Mouse (Mus musculus) neural tube, embryonic 13.5 days (tissue): ENCODE data around the gene Mapkap1. TPM values are rescaled to one million over a fixed set of nuclear protein-coding genes. Genes with fewer than 3 reads are reported as not detected.

Experiments
- ATAC-seq: fragments of 200-750 bp; cut with Nextera tagmentation; 2 replicates; pipeline ENCODE4 v1.8.0; 2017; ENCODE audit warnings: low read depth, mild to moderate bottlenecking, moderate TSS enrichment, moderate library complexity
- H3K27ac ChIP-seq: fragments of 300-500 bp; sonication (generic); replicated peaks from 2 replicates; pipeline ENCODE4 v1.5.1; 2015; ENCODE audit warnings: moderate library complexity, mild to moderate bottlenecking, inconsistent platforms
- H3K27me3 ChIP-seq: fragments of 300-500 bp; sonication (generic); 2 replicates; pipeline ENCODE4 v1.6.1; 2015; ENCODE audit warnings: mild to moderate bottlenecking, inconsistent platforms
- H3K36me3 ChIP-seq: fragments of 300-500 bp; sonication (generic); 2 replicates; pipeline ENCODE4 v1.6.1; 2015; ENCODE audit warnings: mild to moderate bottlenecking, inconsistent platforms
- H3K4me1 ChIP-seq: fragments of 300-500 bp; sonication (generic); replicated peaks from 2 replicates; pipeline ENCODE4 v1.6.1; 2015; ENCODE audit warnings: inconsistent platforms
- H3K4me2 ChIP-seq: fragments of 300-500 bp; sonication (generic); 2 replicates; pipeline ENCODE4 v1.6.1; 2015; ENCODE audit warnings: inconsistent platforms, mild to moderate bottlenecking, moderate library complexity
- H3K4me3 ChIP-seq: fragments of 300-500 bp; sonication (generic); 2 replicates; pipeline ENCODE4 v1.5.1; 2015; ENCODE audit warnings: mild to moderate bottlenecking, inconsistent platforms
- H3K9ac ChIP-seq: fragments of 300-500 bp; sonication (generic); 2 replicates; pipeline ENCODE4 v1.6.1; 2015; ENCODE audit warnings: moderate library complexity, mild to moderate bottlenecking, inconsistent platforms
- H3K9me3 ChIP-seq: fragments of 300-500 bp; sonication (generic); 2 replicates; pipeline ENCODE4 v1.6.1; 2016; ENCODE audit warnings: inconsistent platforms
- WGBS: fragments of 180-500 bp; shearing (Covaris S2); methylation state at CpG from one replicate; pipeline ENCODE4 v1.1.7; 2015; 5-methylcytosine and 5-hydroxymethylcytosine counted together
- polyA plus RNA-seq: library from polyadenylated mRNA; unstranded; fragments of >200 nt; fragmentation: Nextera tagmentation; extraction: Ambion mirVana; gene quantifications from 2 replicates; pipeline ENCODE4 v1.2.1, GENCODE M21; 2015

Gene Mapkap1
- polyA plus RNA-seq, 1 experiment from 2014 or later = 89.6 TPM

DNA sequence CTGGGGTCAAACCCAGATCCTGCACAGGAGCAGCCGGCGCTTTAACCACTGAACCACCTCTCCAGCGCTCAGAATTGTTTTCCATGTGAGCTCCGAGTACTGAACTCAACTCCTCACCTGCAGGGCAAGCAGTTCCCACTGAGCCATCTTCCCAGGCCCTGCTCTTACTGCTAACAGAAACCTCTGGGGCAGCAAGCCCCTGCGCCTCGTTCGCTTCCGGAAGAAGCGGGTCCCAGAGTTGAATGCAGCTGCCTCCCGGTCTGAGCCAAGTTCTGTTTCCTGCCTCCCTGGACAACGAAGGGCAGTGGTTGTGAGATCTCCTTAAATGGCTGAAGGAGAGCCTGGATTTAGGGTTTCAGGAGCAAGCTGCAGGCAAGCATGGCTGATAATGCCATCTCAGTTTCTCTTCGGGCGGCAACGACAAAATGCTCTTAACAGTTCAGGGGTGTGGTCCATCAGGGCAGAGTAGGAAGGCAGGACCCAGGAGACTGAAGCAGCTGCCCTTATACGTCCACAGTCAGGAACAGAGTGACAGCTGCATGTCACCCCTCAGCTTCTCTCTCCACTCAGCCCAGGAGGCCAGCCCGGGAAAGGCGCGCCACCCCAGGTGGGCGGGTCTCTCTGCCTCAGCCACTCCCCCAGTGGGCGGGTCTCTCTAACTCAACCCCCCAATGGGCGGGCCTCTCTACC, 239.4 kb downstream of the Mapkap1 start:
- peak overlapping the region; percentile 29 for H3K4me3 ChIP-seq
- peak overlapping the region; percentile 41; the same call in 1 of the 2 replicates for H3K9ac ChIP-seq
- H3K9me3 ChIP-seq = no peaks in the 10 kb centered on the region
- peak; percentile 37 for ATAC-seq
- peak overlapping the region; percentile 56 for H3K4me2 ChIP-seq
- peaks cover 4% of the 10 kb centered on the region for H3K27me3 ChIP-seq
- no peaks in the 10 kb centered on the region for H3K36me3 ChIP-seq
- H3K27ac ChIP-seq = no peak overlapping the region
- 15% methylated on average over 21 of the region's 21 CpGs for WGBS
- H3K4me1 ChIP-seq = peaks cover 28% of the 10 kb centered on the region

- 10% methylated on average over 5 of the region's 5 CpGs for WGBS
- Histone ChIP-seq H3K27me3 (peaks cover 4% of the 10 kb centered on the region), H3K4me1 (peaks cover 24% of the 10 kb centered on the region), H3K36me3 (no peaks in the 10 kb centered on the region), H3K9ac (no peak overlapping the region), H3K9me3 (no peaks in the 10 kb centered on the region), H3K4me2 (peak overlapping the region; percentile 56), H3K4me3 (peak overlapping the region; percentile 29), H3K27ac (no peak overlapping the region)
- ATAC-seq = no peak
Observed at GRCm38 (mm10) chr2:34646541-34646865, 239.9 kb downstream of the Mapkap1 start.

DNA sequence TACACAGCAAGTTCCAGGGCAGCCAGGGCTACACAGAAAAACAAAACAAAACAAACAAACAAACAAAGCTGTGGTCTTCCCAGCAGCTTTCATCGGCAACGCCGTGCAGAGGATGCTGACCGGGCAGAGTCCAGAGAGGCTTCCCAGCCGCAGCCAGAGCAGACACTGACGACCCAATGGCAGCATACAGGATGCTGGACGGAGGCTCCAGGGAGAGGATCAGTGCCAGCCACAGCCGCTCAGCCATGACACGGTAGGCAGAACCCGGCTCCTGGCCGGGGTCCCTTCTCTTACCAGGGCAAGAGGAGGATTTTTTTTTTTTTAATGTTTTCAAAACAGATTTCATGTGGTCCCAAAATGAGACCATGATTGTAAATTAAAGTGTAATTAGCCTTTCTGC, 240.8 kb downstream of the Mapkap1 start:
- Histone ChIP-seq H3K27me3 (peaks cover 4% of the 10 kb centered on the region), H3K27ac (no peak overlapping the region), H3K4me3 (no peak overlapping the region), H3K9me3 (no peaks in the 10 kb centered on the region), H3K9ac (no peak overlapping the region), H3K4me1 (peaks cover 24% of the 10 kb centered on the region), H3K4me2 (no peak overlapping the region), H3K36me3 (no peaks in the 10 kb centered on the region)
- 57% methylated on average over 11 of the region's 11 CpGs for WGBS
- ATAC-seq = no peak

- Histone ChIP-seq H3K9me3 (no peaks in the 10 kb centered on the region), H3K4me1 (peaks cover 55% of the 10 kb centered on the region), H3K4me3 (no peak overlapping the region), H3K27me3 (peaks cover 2% of the 10 kb centered on the region; the same call in 1 of the 2 replicates), H3K4me2 (no peak overlapping the region), H3K9ac (0 out of 2 replicates have a peak overlapping the region, but pooled peaks have one; percentile 38), H3K36me3 (no peaks in the 10 kb centered on the region), H3K27ac (peak overlapping the region; percentile 68; the same call in 1 of the 2 replicates)
- ATAC-seq = no peak
- 26% methylated on average over 10 of the region's 10 CpGs for WGBS
Observed at GRCm38 (mm10) chr2:34667820-34668219, 261.2 kb downstream of the Mapkap1 start.

GRCm38 (mm10) chr2:34668440-34669191, 262.0 kb downstream of the Mapkap1 start:
- Histone ChIP-seq H3K9ac (peak overlapping the region; percentile 38; the same call in 1 of the 2 replicates), H3K4me3 (no peak overlapping the region), H3K4me2 (no peak overlapping the region), H3K4me1 (peaks cover 55% of the 10 kb centered on the region), H3K36me3 (no peaks in the 10 kb centered on the region), H3K27ac (peak overlapping the region; percentile 68), H3K27me3 (peaks cover 2% of the 10 kb centered on the region; the same call in 1 of the 2 replicates), H3K9me3 (no peaks in the 10 kb centered on the region)
- no peak for ATAC-seq
- WGBS = 47% methylated on average over 17 of the region's 17 CpGs

DNA sequence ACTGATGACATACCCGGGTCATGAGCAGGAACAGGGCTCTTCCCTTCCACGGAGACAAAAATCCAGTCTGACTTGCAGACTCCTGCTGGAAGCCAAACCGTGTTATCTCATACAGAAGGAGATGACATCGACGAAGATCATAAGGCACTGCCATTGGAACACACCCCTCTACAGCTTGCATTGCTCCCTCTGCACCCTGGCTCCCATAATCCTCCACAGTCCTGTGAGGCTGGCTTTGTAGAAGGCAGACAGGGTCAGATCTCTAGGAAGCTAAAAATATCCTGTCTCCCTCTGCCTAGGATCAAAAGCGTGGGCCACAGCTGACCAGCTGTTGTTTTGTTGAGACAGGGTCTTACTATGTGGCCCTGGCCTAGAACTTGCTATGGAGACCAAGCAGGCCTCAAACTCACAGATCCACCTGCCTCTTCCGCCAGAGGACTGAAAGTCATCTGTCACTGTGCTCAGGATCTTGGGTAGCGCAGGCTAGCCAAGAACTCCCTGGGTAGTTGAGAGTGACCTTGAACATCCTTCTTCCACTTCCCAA, 262.7 kb downstream of the Mapkap1 start:
- 65% methylated on average over 8 of the region's 8 CpGs for WGBS
- Histone ChIP-seq H3K27ac (no peak overlapping the region), H3K9me3 (no peaks in the 10 kb centered on the region), H3K36me3 (0 out of 2 replicates have a peak, but pooled peaks cover 5% of the 10 kb centered on the region), H3K4me3 (no peak overlapping the region), H3K4me1 (peaks cover 55% of the 10 kb centered on the region), H3K9ac (no peak overlapping the region), H3K4me2 (no peak overlapping the region), H3K27me3 (peaks cover 2% of the 10 kb centered on the region; the same call in 1 of the 2 replicates)
- ATAC-seq = no peak

DNA sequence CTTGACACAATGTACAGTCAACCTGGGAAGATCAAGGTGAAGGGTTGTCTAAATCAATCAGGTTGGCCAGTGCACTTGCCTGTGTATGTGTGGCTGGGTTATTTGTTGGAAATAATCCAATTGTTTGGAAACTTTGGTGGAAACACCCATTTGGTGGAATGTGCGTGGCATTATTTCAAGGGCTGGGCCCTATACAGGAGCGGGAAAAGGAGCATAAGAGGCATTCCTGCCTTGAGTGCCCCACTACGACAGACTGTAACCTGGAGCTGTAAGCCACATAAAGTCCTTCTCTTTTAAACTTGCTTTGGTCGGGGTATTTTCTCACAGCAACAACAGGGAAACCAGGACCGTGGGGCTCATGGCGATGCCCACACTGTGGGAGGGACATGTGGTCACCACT, 263.9 kb downstream of the Mapkap1 start:
- Histone ChIP-seq H3K27ac (no peak overlapping the region), H3K36me3 (peaks cover 13% of the 10 kb centered on the region), H3K4me2 (no peak overlapping the region), H3K27me3 (peaks cover 2% of the 10 kb centered on the region; the same call in 1 of the 2 replicates), H3K4me3 (no peak overlapping the region), H3K9ac (no peak overlapping the region), H3K9me3 (no peaks in the 10 kb centered on the region), H3K4me1 (peaks cover 47% of the 10 kb centered on the region)
- 80% methylated on average over 6 of the region's 6 CpGs for WGBS
- ATAC-seq = no peak

DNA sequence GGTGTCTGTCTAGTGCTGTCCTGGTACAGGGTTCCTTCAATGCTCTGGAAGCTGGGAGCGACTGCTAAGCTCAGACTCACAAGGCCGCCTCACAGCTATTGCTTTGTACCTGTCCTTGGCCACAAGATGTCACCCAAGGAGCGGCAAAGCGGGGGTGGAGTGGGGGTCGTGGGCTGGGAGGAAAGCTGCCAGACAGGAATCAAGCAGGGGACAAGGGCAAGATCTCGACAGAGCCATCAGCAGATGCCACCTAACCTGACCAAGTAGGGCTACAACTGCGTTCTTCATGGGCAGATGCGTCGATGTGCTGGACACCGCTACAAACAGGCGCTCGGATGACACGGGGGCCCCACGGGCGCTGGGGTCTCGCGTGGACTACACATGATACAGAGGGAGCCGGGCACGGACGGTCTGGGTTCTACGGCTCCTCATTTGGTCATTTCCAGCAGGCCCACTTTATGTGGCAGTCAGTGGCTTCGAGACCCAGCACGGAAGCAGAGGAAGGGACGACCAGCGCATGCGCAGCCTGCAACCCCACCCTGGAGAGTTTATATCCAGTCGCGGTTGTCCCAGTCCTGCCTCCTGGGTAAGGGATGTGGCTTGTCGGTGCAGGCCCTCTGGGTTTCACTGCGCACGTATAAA, 264.9 kb downstream of the Mapkap1 start:
- peak overlapping the region; percentile 75 for H3K9ac ChIP-seq
- H3K4me1 ChIP-seq = peaks cover 38% of the 10 kb centered on the region
- peak overlapping the region; percentile 84 for H3K27ac ChIP-seq
- WGBS = 31% methylated on average over 31 of the region's 31 CpGs
- peaks cover 2% of the 10 kb centered on the region; the same call in 1 of the 2 replicates for H3K27me3 ChIP-seq
- peaks cover 24% of the 10 kb centered on the region for H3K36me3 ChIP-seq
- peak overlapping the region; percentile 78 for H3K4me2 ChIP-seq
- ATAC-seq = peak; percentile 72
- peak overlapping the region; percentile 46 for H3K4me3 ChIP-seq
- no peaks in the 10 kb centered on the region for H3K9me3 ChIP-seq

GRCm38 (mm10) chr2:34673846-34674245, 267.3 kb downstream of the Mapkap1 start:
- WGBS = 89% methylated on average over 11 of the region's 11 CpGs
- Histone ChIP-seq H3K4me2 (no peak overlapping the region), H3K4me1 (peaks cover 18% of the 10 kb centered on the region), H3K36me3 (peaks cover 47% of the 10 kb centered on the region), H3K27me3 (no peaks in the 10 kb centered on the region), H3K4me3 (no peak overlapping the region), H3K9me3 (no peaks in the 10 kb centered on the region), H3K9ac (no peak overlapping the region), H3K27ac (no peak overlapping the region)
- ATAC-seq = no peak
